Mouse (Mus musculus) gastrocnemius, postnatal 4 days (tissue): Measurements from ENCODE around the gene Ogdhl. TPM values are rescaled to one million over a fixed set of nuclear protein-coding genes. Genes with fewer than 3 reads are reported as not detected.
"Not testable (repeated sequence)": the region's sequence is repeated elsewhere in the genome, so short reads cannot be mapped to it uniquely, and the experiment has no call there.

Experiments
- DNase-seq, 2 experiments: peaks; one replicate each; pipeline ENCODE4 v3.0.0; 2021 to 2022; ENCODE audit warnings: low spot score in 2 of 2, mixed read lengths in 2 of 2
- long read RNA-seq, 2 experiments: library from polyadenylated mRNA; stranded (forward); transcript quantifications; one replicate each; pipeline ENCODE4 v2.0.0; 2021
- total RNA-seq, 2 experiments: library from RNA; stranded (reverse); gene quantifications; 2 replicates each; pipeline ENCODE4 v1.2.3; 2021

The Ogdhl gene
- total RNA-seq, result 1 to 10 TPM; 4.4 to 6.6 TPM
- long read RNA-seq, experiment 1, transcript Ogdhl-203 (24 exons, 3,723 nt), result major isoform, 5 of 9 reads
- long read RNA-seq, experiment 1, partial matches to known transcripts, result 2 of 9 reads
- long read RNA-seq, experiment 1, other reads (novel, unspliced or antisense), result 2 of 9 reads
- long read RNA-seq, experiment 2, transcript Ogdhl-203 (24 exons, 3,723 nt), result major isoform, 6 of 9 reads
- long read RNA-seq, experiment 2, partial matches to known transcripts, result 0 of 9 reads
- long read RNA-seq, experiment 2, other reads (novel, unspliced or antisense), result 3 of 9 reads

GRCm38 (mm10) chr14:32321732-32322685 is at the start of gene Ogdhl:
Ogdhl (plus strand) TSS chr14:32322019.
- DNase-seq, result peak; percentile 61 to 78

- DNase-seq, result no peak
Measured at GRCm38 (mm10) chr14:32301622-32302021, 20.2 kb upstream of the Ogdhl start.

GRCm38 (mm10) chr14:32302423-32302822 is 19.4 kb upstream of the Ogdhl start:
- no peak for DNase-seq

- DNase-seq, result no peak
Measured at GRCm38 (mm10) chr14:32304921-32305320, 16.9 kb upstream of the Ogdhl start.

GRCm38 (mm10) chr14:32309876-32310275 is 11.9 kb upstream of the Ogdhl start:
- peak in 1 of 2 experiments; percentile 38 for DNase-seq

- no peak for DNase-seq
Measured at GRCm38 (mm10) chr14:32311381-32312035, 10.3 kb upstream of the Ogdhl start.

GRCm38 (mm10) chr14:32317822-32318221 is 4.0 kb upstream of the Ogdhl start:
- no peak for DNase-seq

GRCm38 (mm10) chr14:32323221-32323620 is 1.4 kb downstream of the Ogdhl start:
- DNase-seq, result no peak

GRCm38 (mm10) chr14:32327366-32327765 is 5.5 kb downstream of the Ogdhl start:
- DNase-seq, result no peak

- DNase-seq, result no peak
Measured at GRCm38 (mm10) chr14:32332515-32333445, 11.0 kb downstream of the Ogdhl start.

- no peak for DNase-seq
Measured at GRCm38 (mm10) chr14:32336021-32336420, 14.2 kb downstream of the Ogdhl start.

GRCm38 (mm10) chr14:32336547-32336946 is 14.7 kb downstream of the Ogdhl start:
- no peak for DNase-seq

GRCm38 (mm10) chr14:32341823-32342222 is 20.0 kb downstream of the Ogdhl start:
- DNase-seq, result no peak

- DNase-seq, result no peak
Measured at GRCm38 (mm10) chr14:32344176-32344575, 22.4 kb downstream of the Ogdhl start.

- DNase-seq, result no peak
Measured at GRCm38 (mm10) chr14:32344694-32345093, 22.9 kb downstream of the Ogdhl start.

- no peak for DNase-seq
Measured at GRCm38 (mm10) chr14:32347307-32347706, 25.5 kb downstream of the Ogdhl start.

- DNase-seq, result not testable (repeated sequence)
Measured at GRCm38 (mm10) chr14:32351181-32351920, 29.5 kb downstream of the Ogdhl start.

GRCm38 (mm10) chr14:32364359-32364758 is 42.5 kb downstream of the Ogdhl start:
- no peak for DNase-seq

GRCm38 (mm10) chr14:32369756-32370155 is 47.9 kb downstream of the Ogdhl start:
- no peak for DNase-seq

GRCm38 (mm10) chr14:32372510-32372909 is 50.7 kb downstream of the Ogdhl start:
- no peak for DNase-seq
